Mouse (Mus musculus) heart, embryonic 14.5 days (tissue): ENCODE results near the gene Ndrg4. TPM values are rescaled to one million over a fixed set of nuclear protein-coding genes. Genes with fewer than 3 reads are reported as not detected.

Source experiments
- ATAC-seq: fragments of 200-750 bp; cut with Nextera tagmentation; 2 replicates; pipeline ENCODE4 v1.8.0; 2017; ENCODE audit warnings: low read depth, moderate TSS enrichment; ENCODE audit not compliant: insufficient number of reproducible peaks, insufficient read depth, low FRiP score
- H3K27ac ChIP-seq, 2 experiments: fragments of 200-500 bp in 1 of 2; fragments of 300-500 bp in 1 of 2; sonication (generic) in 1 of 2; replicated peaks in 1 of 2; 2 replicates each; pipeline ENCODE4 v1.5.1; 2012 to 2014; ENCODE audit warnings: low read depth in 2 of 2, low read length in 2 of 2, control low read depth in 1 of 2, mild to moderate bottlenecking in 1 of 2, mixed read lengths in 1 of 2; ENCODE audit not compliant: control insufficient read depth in 1 of 2, insufficient read depth in 1 of 2
- H3K27me3 ChIP-seq: fragments of 300-500 bp; sonication (generic); 2 replicates; pipeline ENCODE4 v1.6.1; 2014; ENCODE audit warnings: mild to moderate bottlenecking, low read length, control low read depth; ENCODE audit not compliant: control insufficient read depth, insufficient read depth
- H3K36me3 ChIP-seq: fragments of 300-500 bp; sonication (generic); 2 replicates; pipeline ENCODE4 v1.6.1; 2014; ENCODE audit warnings: mild to moderate bottlenecking, control low read depth, low read length, mixed read lengths; ENCODE audit not compliant: control insufficient read depth, insufficient read depth
- H3K4me1 ChIP-seq, 2 experiments: fragments of 200-500 bp in 1 of 2; fragments of 300-500 bp in 1 of 2; sonication (generic) in 1 of 2; 2 replicates each; pipeline ENCODE4 v1.6.1; 2012 to 2014; ENCODE audit warnings: low read length in 2 of 2, control low read depth in 1 of 2, mixed read lengths in 1 of 2; ENCODE audit not compliant: control insufficient read depth in 2 of 2, insufficient read depth in 2 of 2
- H3K4me2 ChIP-seq: fragments of 300-500 bp; sonication (generic); 2 replicates; pipeline ENCODE4 v1.6.1; 2014; ENCODE audit warnings: mild to moderate bottlenecking, low read length
- H3K4me3 ChIP-seq, 2 experiments: fragments of 200-500 bp in 1 of 2; fragments of 300-500 bp in 1 of 2; sonication (generic) in 1 of 2; 2 replicates each; pipeline ENCODE4 v1.5.1; 2012 to 2014; ENCODE audit warnings: low read length in 2 of 2, mild to moderate bottlenecking in 2 of 2, control low read depth in 1 of 2, low read depth in 1 of 2, moderate library complexity in 1 of 2; ENCODE audit not compliant: control insufficient read depth in 1 of 2, insufficient read depth in 1 of 2
- H3K9ac ChIP-seq: fragments of 300-500 bp; sonication (generic); 2 replicates; pipeline ENCODE4 v1.6.1; 2014; ENCODE audit warnings: mild to moderate bottlenecking, low read length
- H3K9me3 ChIP-seq: fragments of 300-500 bp; sonication (generic); 2 replicates; pipeline ENCODE4 v1.6.1; 2016; ENCODE audit warnings: low read length, control low read depth; ENCODE audit not compliant: control insufficient read depth
- WGBS: fragments of 180-500 bp; shearing (Covaris S2); extraction: QIAGEN DNeasy Blood & Tissue Kit; methylation state at CpG from one replicate; pipeline ENCODE4 v1.1.7; 2014; 5-methylcytosine and 5-hydroxymethylcytosine counted together
- polyA plus RNA-seq: library from polyadenylated mRNA; unstranded; fragments of >200 nt; fragmentation: Nextera tagmentation; extraction: Ambion mirVana; gene quantifications from 2 replicates; pipeline ENCODE4 v1.2.1, GENCODE M21; 2014

Gene Ndrg4
- polyA plus RNA-seq, 1 experiment from 2014 or later: 309 TPM

DNA sequence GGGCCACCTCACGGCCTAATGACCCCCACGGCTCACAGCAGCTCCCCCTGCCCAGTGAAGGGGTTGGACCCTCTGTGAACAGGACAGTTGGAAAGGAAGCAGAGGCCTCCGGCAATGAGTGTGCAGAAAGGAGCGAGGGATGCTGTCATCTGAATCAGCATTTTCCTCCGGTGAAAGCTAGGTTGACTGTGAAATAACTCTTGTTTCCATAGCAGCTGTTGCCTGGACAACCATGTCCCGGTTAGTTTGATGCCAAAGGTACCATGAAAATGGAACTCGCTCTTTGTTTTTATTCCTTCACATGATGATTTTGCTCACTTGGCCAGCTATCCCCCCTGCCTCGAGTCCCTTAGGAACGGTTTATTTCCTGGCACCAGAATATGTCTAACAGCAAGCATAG is 23.5 kb downstream of the Ndrg4 start:
- Histone ChIP-seq H3K27ac (no peak overlapping the region), H3K4me2 (no peak overlapping the region), H3K4me3 (no peak overlapping the region), H3K36me3 (peaks cover 3% of the 10 kb centered on the region; the same call in 1 of the 2 replicates), H3K27me3 (peaks cover 8% of the 10 kb centered on the region), H3K9me3 (no peaks in the 10 kb centered on the region), H3K4me1 (peaks cover 12 to 18% of the 10 kb centered on the region in 2 experiments), H3K9ac (no peak overlapping the region)
- WGBS: 69% methylated on average over 9 of the region's 9 CpGs
- ATAC-seq: no peak

DNA sequence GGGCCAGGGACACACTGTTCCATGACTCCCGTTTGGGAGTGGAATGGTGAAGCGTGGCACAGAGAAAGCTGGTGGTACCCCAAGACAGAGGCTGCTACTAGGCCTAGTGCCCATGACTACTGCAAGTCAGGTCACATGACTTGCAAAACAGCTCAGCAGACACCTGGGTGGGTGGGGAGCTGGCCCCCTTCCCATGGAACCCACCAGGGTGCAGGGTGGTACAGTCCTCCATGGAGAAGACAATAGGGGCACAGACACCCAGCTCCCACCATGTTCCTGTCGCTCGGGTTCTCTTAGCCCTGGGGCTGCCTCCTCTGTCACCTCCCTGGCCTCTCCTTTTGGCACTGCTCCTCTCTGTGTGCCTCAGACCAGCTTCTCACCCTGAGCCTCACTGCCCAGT is 25.0 kb downstream of the Ndrg4 start:
- Histone ChIP-seq H3K4me1 (peaks cover 12 to 18% of the 10 kb centered on the region in 2 experiments), H3K4me2 (no peak overlapping the region)

DNA sequence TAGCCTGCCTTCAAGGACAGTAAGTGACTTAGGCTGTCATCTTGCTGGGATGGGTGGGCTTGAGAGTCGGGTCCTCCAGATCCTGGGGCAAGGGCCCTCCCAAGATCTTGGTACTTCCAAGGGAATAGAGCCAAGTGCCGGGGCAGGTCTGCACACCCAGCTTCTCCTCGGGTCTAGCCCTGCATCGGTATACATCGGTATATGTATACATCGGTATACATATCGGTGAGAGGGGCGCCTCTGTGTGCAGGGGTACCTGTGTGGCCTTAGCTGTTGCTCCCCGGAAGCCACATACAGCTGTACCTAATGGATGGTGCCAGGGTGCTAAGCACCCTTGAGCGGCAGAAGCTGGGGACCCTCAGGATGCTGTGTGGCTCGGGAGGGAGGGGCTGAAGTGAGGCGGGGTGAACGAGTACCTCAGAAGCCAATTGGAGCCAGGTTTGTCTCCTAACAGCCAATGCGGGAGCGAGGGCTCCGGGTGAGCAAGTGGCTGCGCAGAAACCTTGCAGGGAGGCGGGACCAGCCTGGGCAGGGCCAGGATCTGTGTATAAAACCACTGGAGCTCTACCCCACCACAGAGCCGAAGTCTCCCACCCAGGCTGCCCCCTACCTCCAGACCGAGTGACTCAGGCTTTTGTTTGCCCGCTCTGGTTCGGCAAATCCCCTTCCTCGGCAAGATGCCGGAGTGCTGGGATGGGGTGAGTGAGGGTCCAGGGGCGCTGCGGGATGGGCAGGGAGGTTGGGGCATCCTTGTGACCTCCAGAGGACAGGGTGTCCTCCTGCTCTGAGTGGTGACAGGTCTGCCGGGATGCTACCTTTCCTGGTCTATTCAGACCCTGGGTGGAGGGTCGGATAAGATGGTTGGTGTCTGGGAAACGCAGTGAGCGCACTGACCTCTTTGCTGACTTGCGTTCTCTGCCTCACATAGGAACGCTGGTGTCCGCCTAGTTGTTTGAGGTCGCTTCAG is 26.0 kb downstream of the Ndrg4 start:
- Histone ChIP-seq H3K4me3 (peak overlapping the region; percentile 85 to 92), H3K27ac (peak overlapping the region; percentile 85 to 95), H3K9me3 (no peaks in the 10 kb centered on the region), H3K27me3 (0 out of 2 replicates have a peak, but pooled peaks cover 3% of the 10 kb centered on the region), H3K36me3 (peaks cover 28% of the 10 kb centered on the region), H3K4me1 (peaks cover 9 to 18% of the 10 kb centered on the region in 2 experiments; a peak in 3 of 4 replicates), H3K9ac (peak overlapping the region; percentile 96), H3K4me2 (peak overlapping the region; percentile 88)
- ATAC-seq: peak; percentile 88
- 4% methylated on average over 32 of the region's 34 CpGs for WGBS

More for the DNA sequence above, 25.0 kb downstream of the Ndrg4 start:
- Histone ChIP-seq H3K36me3 (peaks cover 18% of the 10 kb centered on the region), H3K27ac (no peak overlapping the region), H3K9ac (no peak overlapping the region; the same call in 1 of the 2 replicates), H3K9me3 (no peaks in the 10 kb centered on the region), H3K4me3 (no peak overlapping the region), H3K27me3 (peaks cover 8% of the 10 kb centered on the region)
- WGBS: 80% methylated on average over 4 of the region's 4 CpGs
- ATAC-seq: no peak

DNA sequence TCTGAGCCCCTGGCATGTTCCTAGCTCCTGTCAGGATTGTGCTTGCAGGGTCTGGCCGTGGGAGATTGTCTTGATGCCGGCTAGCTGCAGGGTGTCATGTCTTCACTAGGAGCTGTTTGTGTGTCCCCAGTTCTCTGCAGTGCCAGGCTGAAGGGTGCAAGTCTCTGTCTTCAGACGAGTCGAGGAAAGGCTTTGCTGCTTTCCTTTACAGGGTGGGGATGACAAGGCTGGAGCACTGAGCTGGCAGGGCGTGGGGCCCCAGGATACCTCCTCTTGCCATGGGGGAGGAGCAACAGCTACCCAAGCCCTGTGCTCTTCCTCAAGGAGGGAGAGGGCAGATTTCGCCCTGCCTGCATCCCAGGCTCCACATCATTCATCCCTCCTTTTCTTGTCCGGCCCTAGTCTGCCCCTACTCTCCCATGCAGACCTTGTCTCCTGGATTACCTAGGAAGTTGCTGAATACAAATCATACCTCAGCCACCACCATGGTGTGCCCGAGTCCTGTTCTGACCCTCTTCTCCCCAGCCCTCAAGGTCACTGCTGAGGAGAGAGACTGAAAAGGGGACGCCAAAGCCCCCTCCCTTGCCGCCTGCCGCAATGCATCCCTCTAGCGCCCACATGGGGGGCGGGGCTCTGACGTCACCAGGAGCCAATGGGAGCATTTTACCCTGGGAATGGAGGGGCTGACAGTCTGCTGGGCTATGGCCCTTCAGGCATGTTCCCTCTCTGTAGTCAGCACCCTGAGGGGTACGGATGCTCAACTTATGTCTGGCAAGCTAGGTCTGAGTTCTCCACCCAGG is 26.9 kb downstream of the Ndrg4 start:
- ATAC-seq: peak; percentile 67
- H3K9me3 ChIP-seq: no peaks in the 10 kb centered on the region
- H3K36me3 ChIP-seq: peaks cover 37% of the 10 kb centered on the region
- peak overlapping the region; percentile 96 for H3K9ac ChIP-seq
- peak overlapping the region; percentile 85 to 92 for H3K4me3 ChIP-seq
- peaks cover 9 to 18% of the 10 kb centered on the region in 2 experiments; a peak in 3 of 4 replicates for H3K4me1 ChIP-seq
- no peaks in the 10 kb centered on the region for H3K27me3 ChIP-seq
- H3K4me2 ChIP-seq: peak overlapping the region; percentile 88
- H3K27ac ChIP-seq: peak overlapping the region; percentile 85 to 95
- WGBS: 2% methylated on average over 15 of the region's 15 CpGs

DNA sequence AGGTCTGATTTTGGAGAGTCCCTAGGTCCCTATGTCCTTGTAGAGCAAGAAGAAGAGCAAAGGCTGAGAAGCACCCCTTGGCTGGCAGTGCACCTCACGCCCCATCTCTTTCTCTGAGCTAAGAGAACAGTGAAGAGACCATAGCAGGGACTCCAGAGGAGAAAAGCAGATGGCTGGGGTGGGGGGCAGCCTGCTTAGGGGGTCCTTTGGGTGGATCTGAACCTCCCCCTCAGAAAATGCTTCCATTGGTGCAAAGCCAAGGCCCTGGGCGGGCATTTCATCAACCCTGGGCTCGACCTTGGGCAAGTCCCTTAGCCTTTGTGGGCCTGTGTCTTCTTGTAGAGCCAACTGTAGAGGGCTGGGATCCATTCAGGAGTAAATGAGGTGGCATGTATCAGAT is 27.8 kb downstream of the Ndrg4 start:
- Histone ChIP-seq H3K4me3 (peak overlapping the region; percentile 85 to 92), H3K27ac (peak overlapping the region; percentile 62 to 95; a peak in 3 of 4 replicates), H3K9me3 (no peaks in the 10 kb centered on the region), H3K36me3 (peaks cover 46% of the 10 kb centered on the region), H3K4me1 (peaks cover 9 to 19% of the 10 kb centered on the region in 2 experiments; a peak in 3 of 4 replicates), H3K4me2 (peak overlapping the region; percentile 88), H3K27me3 (no peaks in the 10 kb centered on the region), H3K9ac (peak overlapping the region; percentile 96)
- ATAC-seq: no peak
- 70% methylated on average over 3 of the region's 3 CpGs for WGBS

DNA sequence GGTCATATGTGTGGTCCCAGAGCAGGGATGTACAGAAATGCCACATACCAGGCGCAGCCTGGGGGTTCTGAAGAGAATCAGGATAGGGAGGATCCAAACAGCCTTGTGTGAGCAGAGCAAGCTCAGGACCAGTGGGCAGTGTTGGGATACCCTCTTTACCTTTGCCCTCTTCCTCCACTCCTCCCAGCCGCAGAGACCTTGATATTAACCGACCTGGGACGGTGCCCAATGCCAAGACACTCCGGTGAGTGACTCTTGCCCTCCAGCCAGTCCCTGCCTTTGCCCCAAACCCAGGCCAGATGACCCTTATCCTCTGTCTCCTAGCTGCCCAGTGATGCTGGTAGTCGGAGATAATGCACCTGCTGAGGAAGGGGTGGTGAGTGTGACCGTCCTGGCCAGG is 32.8 kb downstream of the Ndrg4 start:
- peaks cover 90% of the 10 kb centered on the region for H3K36me3 ChIP-seq

DNA sequence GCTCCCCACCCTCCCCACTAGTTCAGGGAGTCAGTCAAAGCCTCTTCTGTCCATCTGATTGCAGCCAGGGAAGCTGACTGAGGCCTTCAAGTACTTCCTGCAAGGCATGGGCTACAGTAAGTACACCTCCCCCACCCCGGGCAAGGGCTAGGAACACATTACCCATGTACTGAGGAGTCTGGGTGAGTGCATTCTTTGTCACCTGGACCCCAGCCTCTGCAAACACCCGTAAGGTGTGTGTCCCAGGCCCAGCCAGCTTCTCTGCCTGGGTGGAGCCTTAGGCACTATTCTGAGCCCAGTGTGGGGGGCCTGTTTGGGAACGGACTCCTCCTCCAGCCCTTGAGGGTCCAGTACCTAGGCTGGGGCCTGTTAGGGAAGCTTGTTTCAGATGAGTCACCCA is 34.2 kb downstream of the Ndrg4 start:
- Histone ChIP-seq H3K4me2 (no peak overlapping the region), H3K27ac (peak overlapping the region in 1 of 2 experiments; percentile 37; a peak in 1 of 4 replicates), H3K9ac (no peak overlapping the region), H3K27me3 (no peaks in the 10 kb centered on the region), H3K36me3 (peaks cover 79% of the 10 kb centered on the region), H3K9me3 (no peaks in the 10 kb centered on the region), H3K4me3 (no peak overlapping the region), H3K4me1 (peaks cover 4 to 19% of the 10 kb centered on the region in 2 experiments; a peak in 3 of 4 replicates)
- ATAC-seq: no peak
- 56% methylated on average over 3 of the region's 3 CpGs for WGBS

More for the DNA sequence above, 32.8 kb downstream of the Ndrg4 start:
- Histone ChIP-seq H3K4me2 (no peak overlapping the region), H3K9me3 (no peaks in the 10 kb centered on the region), H3K4me1 (peaks cover 6 to 18% of the 10 kb centered on the region in 2 experiments; a peak in 3 of 4 replicates), H3K27me3 (no peaks in the 10 kb centered on the region), H3K9ac (peak overlapping the region; percentile 56; the same call in 1 of the 2 replicates), H3K27ac (no peak overlapping the region), H3K4me3 (no peak overlapping the region)
- ATAC-seq: no peak
- WGBS: 74% methylated on average over 7 of the region's 7 CpGs
